Comparison of ENCODE assay signal across 9 mouse cellular contexts in the genomic region with DNA sequence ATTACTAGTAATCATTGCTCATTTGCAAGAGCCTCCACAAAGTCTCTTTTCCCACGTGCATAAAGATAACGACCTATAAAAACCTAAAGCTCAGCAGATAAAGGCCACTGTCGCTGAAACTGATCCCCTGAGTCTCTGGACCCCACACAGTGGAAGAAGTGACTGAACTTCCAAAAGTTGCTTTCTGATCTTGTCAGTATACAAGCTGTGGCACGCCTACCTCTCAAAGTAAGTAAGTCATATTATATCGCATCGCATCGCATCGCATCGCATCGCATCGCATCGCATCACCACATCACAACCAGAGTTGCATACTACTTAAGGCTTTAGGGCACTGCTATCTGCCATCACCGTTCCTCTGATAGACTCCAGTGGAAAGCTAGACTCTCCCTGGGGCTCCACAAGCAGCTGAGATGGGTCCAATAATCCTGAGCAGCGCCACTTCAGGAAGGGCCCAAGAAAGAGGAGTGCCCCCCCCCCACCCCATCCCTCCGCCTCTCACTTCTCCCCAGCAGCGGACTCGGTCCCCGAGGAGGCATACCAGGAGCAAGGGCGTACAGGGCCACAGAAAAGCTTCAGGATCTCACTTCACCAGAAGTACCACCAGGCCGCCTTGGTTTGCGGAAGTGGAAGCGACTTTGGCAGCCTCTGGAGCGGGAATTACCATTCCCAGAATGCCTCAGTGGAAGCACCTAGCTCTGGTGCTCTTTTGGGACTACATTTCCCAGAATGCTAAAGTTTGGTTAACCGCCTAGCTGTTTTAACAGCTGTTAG. TPM values are rescaled to one million over a fixed set of nuclear protein-coding genes. Genes with fewer than 3 reads are reported as not detected.
DNase-seq lines count a peak whose midpoint lies in the region; ATAC-seq lines count a peak whose summit lies in the region.
"Had no signal": no experiment of that assay in that cellular context is flagged by ENCODE, and none has a peak within 500 bp of the region (broad histone marks: within the 10 kb centered on the region; RNA-seq: fewer than 3 reads in every experiment).

No protein-coding gene starts in this region.

- ATAC-seq in embryonic facial prominence, embryonic 11.5 days (replicated peaks; ENCODE audit: insufficient number of reproducible peaks, low FRiP score, low TSS enrichment, low read depth) = peak; percentile 74

- no peak overlapping the region for H3K27ac ChIP-seq in embryonic facial prominence, embryonic 11.5 days (replicated peaks; ENCODE audit: low read depth, low read length)

- H3K4me2 ChIP-seq in embryonic facial prominence, embryonic 11.5 days (ENCODE audit: low read depth, low read length) = peak overlapping the region; percentile 55

- H3K4me1 ChIP-seq in embryonic facial prominence, embryonic 11.5 days (ENCODE audit: control insufficient read depth, insufficient read depth, low read length) = no peaks in the 10 kb centered on the region

- H3K27me3 ChIP-seq in embryonic facial prominence, embryonic 11.5 days (ENCODE audit: control insufficient read depth, insufficient read depth, low read length) = no peaks in the 10 kb centered on the region

- peak; percentile 3 for DNase-seq in thymus, postnatal 25 days
- DNase-seq in thymus, postnatal 10 days (ENCODE audit: low spot score in 2 of 2) = no peak
- DNase-seq in embryonic facial prominence, embryonic 11.5 days (ENCODE audit: low spot score) = peak; percentile 92
- DNase-seq in heart, adult 11 months = peak; percentile 98
- peak; percentile 77 for DNase-seq in kidney, adult 11 months
- DNase-seq in left cerebral cortex, postnatal 36 days (ENCODE audit: low spot score in 2 of 2) = peak; percentile 71 to 76
- DNase-seq in mesoderm, embryonic 11.5 days (ENCODE audit: low read depth, low spot score) = peak; percentile 79
- DNase-seq in right cerebral cortex, postnatal 36 days (ENCODE audit: low spot score in 2 of 2) = peak; percentile 62 to 80

- intact Hi-C loops in left cerebral cortex, postnatal 36 days (cut with DNase I) = loop anchor here (2.0 to 5.0 kb wide), 2 partner anchors 45 to 73 kb away; partner anchors contain the start of genes Zfp108 and Zfp235

- peak overlapping the region; percentile 57 for H3K9ac ChIP-seq in embryonic facial prominence, embryonic 11.5 days (replicated peaks; ENCODE audit: low read length)

- H3K36me3 ChIP-seq in embryonic facial prominence, embryonic 11.5 days (replicated peaks; ENCODE audit: control insufficient read depth, insufficient read depth, low read depth, low read length) = no peaks in the 10 kb centered on the region; the same call in 1 of the 2 replicates
- H3K36me3 ChIP-seq: G1E had no signal

- H3K9me3 ChIP-seq in embryonic facial prominence, embryonic 11.5 days (replicated peaks; ENCODE audit: control insufficient read depth, low read length) = no peaks in the 10 kb centered on the region
- H3K9me3 ChIP-seq: G1E had no signal

- 16% methylated on average over 24 of the region's 24 CpGs for WGBS in embryonic facial prominence, embryonic 11.5 days

- peak overlapping the region; percentile 39 for H3K4me3 ChIP-seq in embryonic facial prominence, embryonic 11.5 days (ENCODE audit: low read depth, low read length)

RNA-seq across cellular contexts. Expression of gene Zfp111, which starts 3.6 kb away (rescaled TPM):
- 12.2 and 13.8 TPM in 2 replicates for polyA plus RNA-seq in embryonic facial prominence, embryonic 11.5 days (2014; fragmentation: Nextera tagmentation; extraction: Ambion mirVana)
- total RNA-seq in left cerebral cortex, postnatal 36 days (2021) = 10 to 100 TPM; 11.2 to 11.9 TPM

RNA-seq across cellular contexts. Expression of gene Zfp109, which starts 29.7 kb away (rescaled TPM):
- polyA plus RNA-seq in embryonic facial prominence, embryonic 11.5 days (2014; fragmentation: Nextera tagmentation; extraction: Ambion mirVana) = 5.1 and 5.7 TPM in 2 replicates
- 10 to 100 TPM in 1 of 2 experiments, 1 to 10 TPM in 1; 8.6 to 10.8 TPM for total RNA-seq in left cerebral cortex, postnatal 36 days (2021)

RNA-seq across cellular contexts. Expression of gene Zfp114, which starts 32.8 kb away (rescaled TPM):
- polyA plus RNA-seq in embryonic facial prominence, embryonic 11.5 days (2014; fragmentation: Nextera tagmentation; extraction: Ambion mirVana) = 3.7 TPM in 2 replicates
- total RNA-seq in left cerebral cortex, postnatal 36 days (2021) = 1 to 10 TPM; 3.3 to 4.3 TPM
- polyA plus RNA-seq: G1E had no signal

RNA-seq across cellular contexts. Expression of gene Zfp108, which starts 46.9 kb away (rescaled TPM):
- 3.8 and 4.0 TPM in 2 replicates for polyA plus RNA-seq in embryonic facial prominence, embryonic 11.5 days (2014; fragmentation: Nextera tagmentation; extraction: Ambion mirVana)
- 1 to 10 TPM; 7.8 to 9.1 TPM for total RNA-seq in left cerebral cortex, postnatal 36 days (2021)
- polyA plus RNA-seq: G1E had no signal

Comparison
In these comparisons a context has a peak if more than half of its experiments do, and no peak if none do; other contexts are left out.
1. DNase-seq: peak in thymus, postnatal 25 days (single experiment), embryonic facial prominence, embryonic 11.5 days (single experiment), heart, adult 11 months (single experiment), kidney, adult 11 months (single experiment), left cerebral cortex, postnatal 36 days (2 of 2), mesoderm, embryonic 11.5 days (single experiment) and right cerebral cortex, postnatal 36 days (2 of 2); none in thymus, postnatal 10 days (0 of 2).